Mouse (Mus musculus): ENCODE data around the gene Nr4a1.

Nr4a1 gene

DNA sequence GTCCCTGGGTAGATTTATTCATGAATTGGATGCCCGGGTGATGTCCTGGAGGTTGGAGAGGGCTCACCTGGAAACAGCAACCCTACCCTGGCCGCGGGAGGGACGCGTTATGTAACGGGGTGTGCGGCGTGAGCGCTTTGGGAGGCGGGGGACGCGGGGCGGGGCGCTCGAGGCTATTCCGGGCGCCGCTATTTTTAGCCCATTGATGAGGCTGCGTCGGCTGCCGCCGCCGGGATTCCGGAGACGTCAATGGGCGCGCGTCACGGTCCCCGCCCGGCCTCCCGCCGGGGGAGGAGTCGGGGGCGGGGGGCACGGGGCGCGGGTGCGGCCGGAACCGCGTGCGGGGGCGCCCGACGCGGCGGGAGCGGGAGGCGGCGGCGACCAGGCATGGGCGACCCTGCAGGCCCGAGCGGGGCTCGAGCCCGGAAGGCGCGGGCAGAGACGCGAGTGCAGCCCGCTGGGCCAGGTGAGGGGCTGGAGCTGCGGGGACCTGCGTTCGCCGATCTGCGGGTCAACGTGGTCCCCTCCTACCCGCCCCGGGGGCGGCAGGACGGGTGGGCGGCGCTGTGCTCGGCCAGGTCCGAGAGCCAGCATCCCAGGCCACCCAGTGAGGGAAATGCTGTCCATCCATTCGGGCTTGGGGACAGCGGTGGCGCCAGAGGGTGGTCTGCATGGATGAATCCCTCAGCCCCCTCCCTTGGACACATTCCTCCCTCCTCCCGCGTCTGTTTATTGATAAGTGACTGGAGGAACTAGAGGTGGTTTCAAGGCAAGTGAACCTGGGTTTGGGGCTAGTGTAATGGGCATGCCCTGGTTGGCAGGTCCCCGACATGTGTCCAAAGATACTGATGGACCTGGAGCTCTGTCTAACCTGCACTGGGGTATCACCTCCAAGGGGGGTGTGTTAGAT lies at the start of gene Nr4a1:
TSS of gene Nr4a1 (plus strand) at position 384 of the 910 bp plus-strand sequence.
- DNase-seq (ENCODE audit: low spot score), result peak; percentile 69

DNA sequence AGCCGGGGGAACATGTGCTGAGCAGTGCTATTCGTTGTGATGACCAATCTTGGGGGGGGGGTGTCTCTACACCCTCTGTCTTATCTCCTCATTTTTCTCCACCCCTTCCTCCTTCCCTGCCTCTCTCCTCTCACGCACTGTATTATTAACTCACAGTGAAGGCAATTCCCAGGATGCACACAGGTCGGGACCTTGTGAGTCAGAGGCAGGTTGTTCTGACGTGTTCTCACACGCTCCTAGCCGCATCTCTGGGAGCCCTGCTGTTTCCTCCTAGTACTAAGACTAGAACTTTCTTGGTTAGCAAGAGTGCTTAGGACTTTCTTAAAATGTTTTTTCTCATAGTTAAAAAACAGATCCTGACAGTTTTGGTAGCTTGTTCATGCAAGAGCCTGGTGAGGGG lies 49.3 kb upstream of the Nr4a1 start:
- DNase-seq (ENCODE audit: low spot score), result no peak

DNA sequence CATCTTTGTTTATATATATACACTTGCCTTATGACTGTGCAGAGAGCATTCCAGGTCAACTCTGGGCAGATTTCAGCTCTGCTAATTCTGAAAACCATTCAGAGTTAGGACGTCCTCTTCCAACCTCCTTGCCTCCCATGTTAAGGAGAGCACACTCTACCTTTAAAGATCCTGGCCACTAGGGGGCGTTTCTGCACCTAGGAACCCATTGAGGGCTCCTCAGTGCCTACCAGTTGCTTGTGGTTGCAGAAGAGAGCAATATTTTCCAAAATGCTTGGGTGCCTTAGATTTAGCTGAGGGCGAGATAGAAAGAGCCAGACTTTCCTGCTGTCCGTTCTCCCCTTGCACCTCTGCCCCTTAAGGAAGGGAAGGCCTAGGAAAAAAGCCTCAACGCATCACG lies 43.8 kb upstream of the Nr4a1 start:
- DNase-seq (ENCODE audit: low spot score), result peak; percentile 87

DNA sequence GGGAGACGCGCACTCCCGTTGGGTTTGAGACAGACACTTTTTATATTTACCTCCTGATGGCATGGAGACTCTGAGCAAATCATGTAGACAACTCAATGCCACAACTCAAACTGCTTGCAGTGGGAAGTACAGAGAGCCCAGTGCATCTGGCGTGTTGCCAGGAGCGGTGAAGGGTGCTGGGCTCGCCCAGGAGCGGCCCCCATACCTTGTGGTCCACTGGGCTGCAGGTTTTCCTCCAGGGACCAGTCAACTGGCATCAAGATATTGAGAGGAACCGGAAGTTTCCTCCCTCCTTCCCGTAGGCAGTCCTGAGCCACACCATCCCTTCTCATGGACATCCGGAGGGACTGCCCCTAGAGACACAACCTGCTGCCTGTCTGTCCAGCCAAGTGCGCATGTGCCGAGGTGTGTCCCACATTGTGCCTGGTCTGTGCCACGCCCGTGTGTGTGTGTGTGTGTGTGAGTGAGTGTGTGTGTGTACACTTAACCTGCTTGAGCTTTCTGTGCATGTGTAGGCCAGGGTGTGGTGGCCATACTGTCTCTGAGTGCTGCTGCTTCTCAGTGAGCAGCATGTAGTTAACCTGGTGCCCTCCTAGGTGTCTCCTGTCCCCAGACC lies 43.0 kb upstream of the Nr4a1 start:
- no peak for DNase-seq (ENCODE audit: low spot score)

DNA sequence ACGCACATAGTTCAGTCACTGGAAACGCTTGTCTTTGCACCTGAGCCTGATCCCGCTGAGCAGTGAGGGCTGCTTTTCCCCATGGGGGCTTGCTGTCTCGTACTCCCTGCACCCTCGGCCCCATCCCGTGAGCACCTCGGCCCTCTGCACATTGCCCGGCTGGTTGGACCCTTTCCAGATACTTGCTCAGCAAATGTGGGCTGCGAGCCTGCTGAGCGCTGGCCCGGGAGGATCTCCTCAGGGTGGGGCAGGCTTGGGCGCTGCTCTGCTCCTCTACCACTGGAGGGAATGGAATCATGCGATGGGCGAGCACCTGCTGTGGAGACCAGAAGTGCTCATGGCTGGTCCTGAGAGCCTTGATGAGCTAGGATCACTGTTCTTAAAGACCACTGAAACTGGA lies 41.6 kb upstream of the Nr4a1 start:
- DNase-seq (ENCODE audit: low spot score), result no peak

DNA sequence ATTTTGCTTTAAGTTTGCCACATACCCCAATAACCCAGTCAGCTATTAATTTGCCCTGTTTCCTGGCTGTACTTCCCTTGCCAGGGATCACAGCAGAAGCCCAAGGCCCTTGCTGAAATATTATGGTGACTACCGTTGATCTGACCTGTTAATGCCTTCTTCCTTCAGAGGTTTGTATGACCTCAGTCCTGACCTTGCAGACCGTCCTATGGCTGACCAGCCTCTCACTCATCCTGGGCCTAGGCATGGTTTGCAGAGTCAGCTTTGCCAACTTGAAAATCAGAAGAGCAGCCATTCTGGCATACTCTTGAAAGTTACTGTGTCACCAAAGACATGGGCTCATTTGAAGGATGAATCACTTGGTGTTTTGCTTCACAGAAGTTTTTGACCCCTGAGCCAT lies 38.9 kb upstream of the Nr4a1 start:
- DNase-seq (ENCODE audit: low spot score), result no peak

DNA sequence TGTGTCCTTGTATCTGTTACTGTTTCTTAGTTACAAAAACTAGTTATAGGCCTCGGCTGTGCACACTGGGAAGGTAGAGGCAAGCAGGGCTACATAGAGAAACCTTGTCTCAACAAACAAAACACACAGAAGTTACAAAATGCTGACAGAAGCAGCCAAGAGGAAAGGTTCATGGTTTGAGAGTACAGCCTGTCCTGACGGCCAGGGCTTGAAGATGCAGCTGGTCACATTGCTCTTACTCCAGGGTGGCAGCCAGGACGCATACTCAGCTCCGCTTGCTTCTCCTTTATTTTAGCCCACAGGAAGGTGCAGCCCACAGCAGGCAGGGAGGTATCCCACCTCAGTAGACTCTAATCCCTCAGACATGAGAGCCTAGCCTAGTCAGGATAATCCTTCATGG lies 38.0 kb upstream of the Nr4a1 start:
- DNase-seq (ENCODE audit: low spot score), result no peak

DNA sequence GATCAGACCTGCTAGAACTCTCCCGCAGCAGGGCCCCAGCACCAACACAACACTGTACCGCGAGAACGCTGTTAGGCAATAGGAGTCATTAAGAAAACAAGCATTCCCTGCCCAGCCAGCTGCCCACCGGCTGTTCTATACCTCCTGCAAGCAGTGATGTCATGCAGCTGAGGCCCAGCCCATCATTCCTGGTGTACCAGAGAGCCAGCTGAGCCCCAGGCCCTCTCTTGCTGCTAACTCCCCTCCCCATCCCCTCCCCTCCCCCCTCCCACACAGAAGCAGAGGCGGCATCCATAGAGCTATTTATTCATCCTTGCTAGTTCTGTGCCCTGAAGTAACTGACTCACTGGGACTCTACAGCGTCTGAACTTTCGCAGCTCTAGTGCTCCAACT lies 33.2 kb upstream of the Nr4a1 start:
- DNase-seq (ENCODE audit: low spot score), result peak; percentile 71

DNA sequence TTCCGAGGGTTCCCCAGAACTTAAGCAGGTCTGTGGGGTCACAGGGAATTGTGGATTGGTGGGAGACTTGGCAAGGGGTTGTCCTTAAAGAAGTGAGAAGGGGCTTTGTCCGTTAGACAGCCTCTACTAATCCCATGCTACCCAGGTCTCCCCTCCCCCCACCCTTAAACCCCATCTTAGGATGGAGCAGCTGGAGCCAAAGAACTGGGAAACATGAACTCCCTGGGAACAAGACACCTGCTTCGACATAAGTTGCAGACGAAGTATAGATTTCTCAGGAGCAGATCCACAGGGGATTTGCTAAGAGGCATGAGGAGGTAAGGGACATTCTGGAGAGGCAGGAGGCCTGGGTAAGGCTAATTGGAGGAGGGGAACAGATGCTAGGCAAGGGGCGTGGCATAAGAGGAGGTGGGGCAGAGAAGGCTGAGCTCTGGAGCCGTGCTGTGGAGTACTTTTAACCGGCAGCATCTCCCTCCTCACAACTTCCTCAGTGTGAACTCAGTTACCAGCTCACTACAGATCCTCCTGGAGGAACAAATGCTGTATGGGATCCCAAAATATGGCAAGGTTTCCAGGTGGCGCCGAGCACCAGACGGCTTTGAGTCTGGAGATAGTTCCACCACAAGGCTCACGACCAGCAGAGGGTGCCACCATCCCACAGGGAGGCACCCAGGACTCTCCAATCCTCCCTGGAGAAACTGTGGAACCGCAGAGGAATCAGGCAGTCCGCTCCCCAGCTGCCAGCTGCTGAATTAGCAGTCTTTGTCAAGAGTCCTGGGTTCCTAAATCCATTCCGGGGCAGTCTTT lies 32.6 kb upstream of the Nr4a1 start:
- DNase-seq (ENCODE audit: low spot score), result peak; percentile 87

DNA sequence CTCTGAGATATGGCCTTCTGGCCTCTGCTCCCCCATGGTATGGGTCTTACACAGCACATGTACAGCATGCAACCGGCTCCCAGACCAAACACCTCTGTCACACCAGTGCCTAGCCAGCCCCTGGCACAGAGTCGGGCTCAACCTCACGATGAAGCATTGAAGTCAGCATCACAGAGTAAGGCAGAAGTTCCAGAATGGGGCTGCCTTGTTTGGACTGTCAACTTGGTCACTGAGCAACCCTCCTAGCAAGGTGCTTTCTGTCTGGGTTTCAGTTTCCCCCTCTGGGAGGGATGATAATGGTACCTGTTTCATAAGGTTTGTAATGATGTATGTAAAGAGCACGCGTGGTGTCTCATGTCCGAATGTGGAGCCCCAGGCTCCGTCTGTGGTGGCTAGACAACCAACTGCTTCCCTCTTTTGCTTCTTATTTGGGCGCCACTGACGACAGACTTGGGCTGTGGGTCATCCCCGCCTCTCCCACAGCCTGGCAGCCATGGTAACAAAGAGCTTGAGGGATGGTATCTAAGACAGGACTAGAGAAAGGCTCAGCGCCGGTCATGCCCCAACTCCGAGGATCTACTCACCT lies 31.1 kb upstream of the Nr4a1 start:
- peak; percentile 38 for DNase-seq (ENCODE audit: low spot score)

DNA sequence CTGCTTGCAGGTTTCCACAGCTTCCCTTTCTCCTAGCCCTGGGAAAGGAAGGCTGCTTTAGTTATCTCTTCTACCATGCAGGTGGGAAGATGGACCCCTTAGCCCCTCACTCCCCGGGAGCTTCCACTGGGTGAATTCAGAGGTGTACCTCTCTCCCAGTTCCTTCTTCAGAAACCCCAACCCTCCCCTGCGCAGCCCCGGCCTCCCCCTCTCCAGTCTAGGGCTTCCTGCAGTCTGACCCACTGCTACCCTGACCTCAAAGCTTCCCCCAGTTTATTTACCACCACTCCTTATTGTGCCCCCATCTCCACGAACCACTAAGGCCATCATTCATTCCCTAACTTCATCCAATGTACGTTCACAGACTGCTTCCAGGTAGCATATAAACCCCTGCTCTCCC lies 30.5 kb upstream of the Nr4a1 start:
- no peak for DNase-seq (ENCODE audit: low spot score)

DNA sequence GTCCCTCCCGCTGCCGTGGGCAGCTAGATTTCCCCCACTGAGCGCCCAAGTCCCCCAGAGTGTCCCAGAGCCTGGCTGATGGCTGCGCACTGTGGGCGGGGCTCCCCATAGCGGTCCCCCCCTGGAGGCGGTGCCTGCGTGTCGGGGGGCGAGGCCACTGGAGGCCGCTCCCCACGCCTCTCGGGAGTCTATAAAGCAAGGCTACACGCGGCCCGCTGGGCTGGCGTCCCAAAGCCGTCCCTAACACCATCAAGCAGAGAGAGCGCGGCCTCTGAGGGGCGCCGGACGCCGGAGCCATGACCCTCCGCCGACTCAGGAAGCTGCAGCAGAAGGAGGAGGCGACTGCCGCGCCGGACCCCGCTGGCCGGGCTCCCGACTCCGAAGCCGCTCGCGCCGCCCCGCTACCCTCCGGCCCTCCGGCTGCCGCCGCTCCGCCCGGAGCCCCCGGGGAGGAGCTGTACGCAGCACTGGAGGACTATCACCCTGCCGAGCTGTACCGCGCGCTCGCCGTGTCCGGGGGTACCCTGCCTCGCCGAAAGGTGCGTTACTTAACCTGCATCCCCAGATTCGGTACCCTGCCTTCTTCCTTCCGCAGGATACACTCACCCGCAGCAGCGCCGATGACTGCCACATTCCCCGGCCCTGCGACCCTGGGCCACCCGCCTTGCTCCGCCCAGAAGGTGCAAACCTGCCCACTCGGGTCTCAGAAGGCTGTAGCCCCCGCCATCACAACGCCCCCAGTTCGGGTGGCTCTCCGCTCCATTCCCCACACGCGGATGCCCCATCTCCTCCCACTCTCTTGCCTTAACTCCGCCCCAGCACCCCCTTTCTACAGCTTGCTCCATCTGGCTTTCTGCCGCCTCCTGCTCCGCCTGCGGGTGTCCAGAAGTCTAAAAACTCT lies 29.8 kb upstream of the Nr4a1 start, which contains the start of gene Grasp:
TSS of gene Grasp (plus strand) at position 183 of the 901 bp plus-strand sequence.
- peak; percentile 86 for DNase-seq (ENCODE audit: low spot score)

DNA sequence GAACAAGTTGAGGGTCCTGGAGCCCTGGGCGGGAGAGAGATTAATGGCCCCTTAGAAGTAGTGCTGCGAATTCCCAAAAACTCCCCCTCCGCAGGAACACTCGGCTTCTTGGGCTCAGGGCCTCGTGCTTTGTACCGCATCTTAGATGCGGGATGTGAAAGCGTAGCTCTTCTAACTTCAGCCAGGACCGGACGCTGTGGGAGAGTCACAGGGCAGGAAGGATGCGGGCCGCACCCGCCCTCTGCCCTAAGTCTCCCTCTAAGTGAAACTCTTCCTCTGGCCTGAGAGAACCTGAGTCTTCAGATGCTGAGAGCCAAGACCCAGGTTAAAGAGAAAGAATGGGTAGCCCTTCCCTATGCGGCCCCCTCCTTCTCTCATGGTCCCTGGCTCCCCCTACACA lies 29.1 kb upstream of the Nr4a1 start:
- peak; percentile 36 for DNase-seq (ENCODE audit: low spot score)

DNA sequence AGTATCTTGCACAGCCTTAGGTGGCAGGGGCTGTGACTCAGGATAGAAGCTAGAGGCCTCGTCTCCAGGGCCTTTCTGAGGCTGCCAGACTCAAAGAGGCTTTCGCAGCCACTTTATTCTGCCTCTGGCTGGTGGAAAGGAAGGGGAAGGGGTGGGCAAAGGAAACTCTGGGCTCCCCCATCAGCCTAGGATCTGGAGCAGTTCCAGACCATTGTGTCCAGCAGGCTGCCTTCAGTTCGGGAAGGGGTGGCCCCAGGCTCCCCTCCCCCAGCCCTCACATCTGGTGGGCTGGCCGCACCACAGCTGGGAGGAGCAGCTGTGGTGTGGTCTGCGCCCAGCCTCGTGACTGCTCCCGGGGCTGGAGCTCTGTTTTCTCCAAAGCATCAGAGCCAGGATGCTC lies 26.1 kb upstream of the Nr4a1 start:
- DNase-seq (ENCODE audit: low spot score), result peak; percentile 61

DNA sequence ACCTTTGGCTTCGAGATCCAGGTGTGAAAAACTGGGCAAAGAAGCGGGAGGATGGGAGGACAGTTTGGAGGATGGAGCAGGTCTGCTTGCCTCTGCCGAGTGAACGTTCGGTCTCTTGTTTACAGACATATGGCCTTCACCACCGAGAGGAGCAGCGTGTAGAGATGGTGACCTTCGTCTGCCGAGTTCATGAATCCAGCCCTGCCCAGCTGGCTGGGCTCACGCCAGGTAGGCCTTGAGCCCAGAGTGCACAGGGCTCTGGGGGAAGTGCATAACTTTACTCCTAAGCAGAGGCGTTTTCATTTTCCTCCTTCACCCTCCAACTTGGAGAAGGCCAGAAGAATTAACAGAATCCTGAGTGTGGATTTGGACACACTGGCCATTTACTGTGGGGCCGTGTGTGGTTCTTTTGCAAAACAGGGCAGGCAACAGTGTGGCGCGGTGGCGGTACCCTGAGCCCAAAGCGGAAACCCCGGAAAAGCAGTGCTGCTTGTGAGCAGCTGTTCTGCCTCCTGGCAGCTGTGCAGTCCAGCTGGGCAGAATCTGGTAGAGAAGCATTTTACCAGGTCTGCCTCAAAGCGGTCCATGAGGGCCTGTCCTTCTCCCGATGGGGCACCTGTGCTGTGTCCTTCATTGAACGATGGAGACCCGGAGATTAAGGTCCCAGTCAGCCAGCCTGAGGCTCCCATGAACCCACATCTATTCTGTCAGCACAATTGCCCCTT lies 25.0 kb upstream of the Nr4a1 start:
- no peak for DNase-seq (ENCODE audit: low spot score)

DNA sequence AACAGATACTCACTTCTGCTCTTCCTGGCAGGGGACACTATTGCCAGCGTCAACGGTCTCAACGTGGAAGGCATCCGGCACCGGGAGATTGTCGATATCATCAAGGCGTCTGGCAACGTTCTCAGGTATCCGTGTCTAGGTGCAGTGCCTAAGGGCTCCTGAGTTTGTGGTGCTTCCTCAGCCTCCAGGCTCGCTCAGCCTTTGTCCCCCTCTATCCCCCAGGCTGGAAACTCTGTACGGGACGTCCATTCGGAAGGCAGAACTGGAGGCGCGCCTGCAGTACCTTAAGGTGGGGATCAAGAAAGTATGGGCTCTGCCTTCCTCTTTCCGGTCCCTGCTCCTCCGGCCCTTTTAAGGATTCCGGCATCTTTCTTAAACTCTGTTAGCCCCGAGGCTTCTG lies 23.6 kb upstream of the Nr4a1 start:
- no peak for DNase-seq (ENCODE audit: low spot score)

DNA sequence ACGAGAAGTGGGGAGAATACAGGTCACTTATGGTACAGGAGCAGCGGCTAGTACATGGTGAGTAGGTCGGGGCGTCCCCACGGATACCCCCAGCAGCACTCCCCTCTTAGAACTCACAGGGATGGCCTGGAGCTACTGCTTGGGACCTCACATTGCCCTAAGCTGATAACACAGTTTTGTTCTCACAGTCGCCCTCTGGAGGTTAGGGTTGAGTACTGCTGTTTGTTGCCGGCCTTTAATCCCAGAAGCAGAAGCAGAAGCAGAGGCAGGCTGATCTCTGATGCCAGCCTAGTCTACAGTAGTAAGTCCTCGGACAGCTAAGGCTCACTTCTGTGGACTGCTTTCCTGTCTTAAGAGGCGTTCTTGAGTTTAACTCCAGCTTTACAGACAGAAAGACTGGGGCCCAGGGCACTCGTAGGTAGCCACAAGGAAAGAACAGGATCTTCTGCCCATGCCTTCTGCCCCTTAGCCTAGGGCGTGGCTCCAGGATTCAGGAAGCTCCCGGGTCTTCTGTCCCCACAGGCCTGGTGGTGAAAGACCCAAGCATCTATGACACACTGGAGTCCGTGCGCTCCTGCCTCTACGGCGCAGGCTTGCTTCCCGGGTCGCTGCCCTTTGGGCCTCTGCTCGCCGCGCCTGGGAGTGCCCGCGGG lies 22.9 kb upstream of the Nr4a1 start:
- no peak for DNase-seq (ENCODE audit: low spot score)

DNA sequence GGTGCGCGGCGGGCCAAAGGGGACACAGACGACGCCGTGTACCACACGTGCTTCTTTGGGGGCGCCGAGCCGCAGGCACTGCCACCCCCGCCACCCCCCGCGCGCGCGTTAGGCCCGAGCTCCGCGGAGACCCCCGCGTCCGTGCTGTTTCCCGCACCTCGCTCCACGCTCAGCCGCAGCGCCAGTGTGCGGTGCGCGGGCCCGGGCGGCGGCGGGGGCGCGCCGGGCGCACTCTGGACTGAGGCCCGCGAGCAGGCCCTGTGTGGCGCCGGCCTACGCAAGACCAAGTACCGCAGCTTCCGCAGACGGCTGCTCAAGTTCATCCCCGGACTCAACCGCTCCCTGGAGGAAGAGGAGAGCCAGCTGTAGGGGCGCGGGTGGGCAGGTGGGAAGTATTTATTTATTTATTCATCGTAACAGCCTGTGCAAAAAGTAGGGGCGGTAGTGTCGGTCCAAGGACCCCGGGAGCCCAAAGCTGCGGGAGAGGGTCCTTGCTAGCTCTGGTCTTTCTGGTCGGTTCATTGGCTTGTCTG lies 22.4 kb upstream of the Nr4a1 start:
- no peak for DNase-seq (ENCODE audit: low spot score)

DNA sequence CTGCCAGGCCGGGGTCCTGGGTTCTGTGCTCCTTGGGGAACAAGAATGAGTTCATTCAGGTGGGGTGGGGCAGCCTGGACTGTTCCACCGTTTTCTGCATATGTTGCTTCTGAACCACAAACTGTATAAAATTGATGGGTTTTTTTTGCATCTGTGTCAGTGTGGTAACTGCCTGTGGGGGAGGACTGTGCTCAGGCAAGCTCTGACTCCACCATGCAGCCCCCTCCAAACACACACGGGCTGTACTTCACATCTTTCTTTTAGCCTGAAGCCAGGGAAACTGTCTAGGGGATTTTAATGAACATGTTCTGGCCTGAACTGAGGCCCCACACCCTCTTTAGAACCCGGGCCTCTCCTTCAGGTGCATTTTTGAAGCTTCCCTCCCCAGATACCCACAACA lies 21.5 kb upstream of the Nr4a1 start:
- no peak for DNase-seq (ENCODE audit: low spot score)

DNA sequence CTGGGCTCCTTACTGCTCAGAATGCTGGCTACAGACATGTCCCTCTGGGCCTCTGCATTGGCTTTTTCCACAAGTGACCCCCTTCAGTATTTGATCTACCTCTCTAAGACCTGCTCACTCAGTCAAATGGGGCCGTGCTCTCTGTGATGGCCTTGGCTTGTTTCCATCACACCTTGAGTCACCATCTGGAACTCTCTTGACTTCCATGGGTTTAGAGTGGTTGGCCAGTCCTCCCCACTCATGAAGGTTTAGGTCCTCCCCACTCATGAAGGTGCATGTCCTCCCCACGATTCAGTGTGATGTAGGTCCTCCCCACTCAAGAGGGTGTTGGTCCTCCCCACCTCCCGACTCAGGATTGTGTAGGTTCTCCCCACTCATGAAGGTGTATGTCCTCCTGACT lies 20.9 kb upstream of the Nr4a1 start:
- no peak for DNase-seq (ENCODE audit: low spot score)
